Mouse (Mus musculus): ENCODE data around the gene Atp7b.

DNA sequence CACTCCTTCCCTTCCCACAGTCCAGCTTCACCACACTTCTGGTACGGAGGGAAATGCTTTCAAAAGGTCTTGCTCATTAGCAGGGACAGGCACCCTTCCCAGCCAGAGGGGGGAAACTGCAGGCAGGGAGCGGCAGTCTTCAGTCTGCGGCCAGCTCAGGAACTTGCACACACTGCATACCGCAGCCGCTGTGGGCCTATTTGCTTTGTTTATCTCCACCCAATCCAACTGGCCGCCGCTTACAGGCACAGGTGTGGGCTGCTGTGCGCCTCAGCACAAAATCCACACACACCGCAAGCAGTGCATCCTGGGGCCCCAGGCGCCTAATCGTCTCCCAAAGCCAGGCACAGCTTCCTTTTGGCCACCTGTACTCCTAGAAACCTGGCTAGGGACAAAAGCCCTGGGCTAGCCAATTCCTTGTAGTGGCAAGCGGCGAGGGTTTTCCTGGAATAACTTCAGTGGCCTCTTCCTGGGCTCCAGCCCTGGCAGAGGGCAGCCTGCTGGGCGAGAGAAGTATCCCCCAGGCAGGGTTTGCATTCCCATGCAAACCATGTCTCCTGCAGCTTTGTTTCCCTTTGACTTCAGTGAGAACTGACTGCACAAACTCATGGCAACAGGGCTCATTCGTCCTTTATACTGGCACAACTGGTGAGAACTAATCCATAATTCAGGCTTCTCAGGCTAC is 20.5 kb downstream of the Atp7b start:
- TF ChIP-seq GATA1 (IDR thresholded peaks at IDR 0.05; ENCODE audit: borderline replicate concordance, low read length) (no peak), FLI1 (IDR thresholded peaks at IDR 0.05; ENCODE audit: low read length) (no peak)

All from megakaryocyte, embryonic 14.5 days (primary cell).